Mouse (Mus musculus) gastrocnemius, postnatal 10 days (tissue): ENCODE data around the gene Abcc1. TPM values are rescaled to one million over a fixed set of nuclear protein-coding genes. Genes with fewer than 3 reads are reported as not detected.

ENCODE experiments used
- DNase-seq: peaks from one replicate; pipeline ENCODE4 v3.0.0; 2021; ENCODE audit warnings: mixed read lengths
- total RNA-seq, 2 experiments: library from RNA; stranded (reverse); gene quantifications; 2 replicates each; pipeline ENCODE4 v1.2.3; 2021

The Abcc1 gene
- total RNA-seq, 2 experiments from 2014 or later: 30.2 to 37.6 TPM

DNA sequence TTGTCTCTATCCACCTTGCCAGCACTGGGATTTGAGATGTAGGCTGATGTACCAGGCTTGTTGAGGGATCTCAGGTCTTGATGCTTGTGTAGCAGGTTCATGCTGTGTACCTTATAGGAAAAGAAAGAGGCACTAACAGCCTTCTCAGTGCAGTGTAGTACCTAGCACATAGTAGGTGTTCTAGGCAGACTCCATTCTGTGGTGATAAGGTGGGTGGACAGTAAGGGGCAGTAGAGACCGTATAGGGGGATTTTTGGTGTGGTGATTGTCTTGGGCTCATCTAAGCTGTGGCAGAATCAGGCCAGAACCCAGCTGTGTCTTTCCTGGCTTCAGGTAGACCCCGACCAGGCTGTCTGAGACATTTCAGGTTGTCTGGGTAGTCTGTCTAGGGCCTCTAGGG is 15.0 kb downstream of the Abcc1 start:
- DNase-seq: no peak

DNA sequence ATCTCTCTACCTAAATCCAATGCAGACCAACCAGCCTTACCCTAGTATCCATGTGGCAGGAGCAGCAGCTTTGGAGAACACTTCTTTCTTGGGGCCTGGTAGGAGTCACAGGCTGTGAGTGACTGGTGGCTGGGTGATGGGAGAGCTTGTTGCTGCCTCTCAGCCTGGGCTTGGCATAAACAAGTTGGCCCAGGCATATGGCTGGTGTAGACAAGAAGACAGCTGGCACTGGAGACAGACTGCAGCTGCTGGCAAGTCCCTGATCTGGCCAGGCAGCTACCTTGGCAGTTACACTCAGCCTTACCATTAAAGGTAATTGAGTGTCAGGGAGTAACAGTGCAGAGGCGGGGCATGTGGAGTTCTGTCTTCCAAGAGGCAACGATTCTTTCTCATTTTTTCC is 16.0 kb downstream of the Abcc1 start:
- DNase-seq: peak; percentile 36

DNA sequence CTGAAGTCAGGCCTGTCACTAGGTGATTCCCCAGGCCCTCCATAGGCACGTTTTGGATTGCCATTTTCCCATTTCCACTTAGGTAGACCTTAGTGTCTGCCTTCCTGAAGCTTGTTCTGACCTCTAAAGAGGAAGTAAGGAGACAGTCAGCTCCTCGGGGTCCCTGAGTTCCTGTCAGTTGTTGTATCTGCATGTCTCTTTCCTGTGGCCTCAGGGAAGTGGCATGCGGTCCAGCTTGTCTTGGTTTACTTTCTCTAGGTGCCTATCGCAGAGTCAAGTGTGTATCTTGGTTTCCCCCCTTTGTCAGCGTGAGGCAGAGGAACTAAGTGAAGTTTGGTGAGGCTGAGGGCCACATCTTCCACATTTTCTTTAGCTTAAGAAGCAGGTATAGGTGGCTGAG is 17.3 kb downstream of the Abcc1 start:
- no peak for DNase-seq

DNA sequence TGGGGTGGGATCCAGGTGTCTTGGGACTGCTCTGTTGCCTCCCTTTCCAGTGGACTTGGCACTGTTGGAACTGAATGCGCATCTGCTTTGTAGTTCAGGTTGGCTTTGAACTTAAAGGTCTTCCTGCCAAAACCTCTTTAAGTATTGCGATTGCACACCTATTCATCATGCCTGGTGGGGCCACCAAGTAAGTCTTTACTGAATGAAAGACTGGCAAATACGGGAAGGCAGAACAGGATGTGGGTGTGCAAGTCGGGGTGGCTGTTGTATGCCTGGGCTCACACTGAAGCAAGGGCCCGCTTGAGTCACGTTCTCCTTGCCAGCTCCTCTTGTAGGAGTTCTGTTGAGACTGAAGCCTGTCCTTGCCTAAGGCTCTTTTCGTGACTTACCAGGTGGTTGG is 18.5 kb downstream of the Abcc1 start:
- no peak for DNase-seq

DNA sequence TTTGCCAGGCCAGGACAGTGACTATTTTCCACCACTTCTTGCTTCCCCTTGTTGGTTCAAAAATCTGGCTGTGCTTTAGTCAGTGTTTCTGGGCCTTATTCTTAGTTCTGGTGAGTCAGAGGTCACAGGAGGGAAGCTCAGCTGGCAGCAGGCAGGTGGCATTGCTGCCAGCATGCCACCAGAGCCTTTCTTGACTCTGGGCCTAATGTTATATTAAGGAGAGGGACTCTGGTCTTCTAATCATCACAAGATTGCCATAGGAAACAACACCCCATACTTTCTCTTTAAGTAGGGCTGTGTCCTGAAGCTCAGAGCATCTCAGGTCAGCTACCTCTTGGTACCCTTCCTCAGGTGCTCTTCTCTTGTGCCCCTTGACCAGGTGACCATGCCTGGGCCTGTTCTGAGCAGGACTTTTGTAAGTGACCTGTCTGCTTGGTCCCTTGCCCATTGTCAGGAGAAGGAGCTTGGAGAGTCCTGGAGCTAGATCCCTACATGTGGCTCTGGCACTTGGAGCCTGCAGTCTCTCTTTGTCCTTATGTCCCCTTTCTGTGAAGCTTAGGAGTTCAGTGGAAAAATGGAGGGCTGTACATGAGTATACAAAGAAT is 19.8 kb downstream of the Abcc1 start:
- DNase-seq: peak; percentile 26

DNA sequence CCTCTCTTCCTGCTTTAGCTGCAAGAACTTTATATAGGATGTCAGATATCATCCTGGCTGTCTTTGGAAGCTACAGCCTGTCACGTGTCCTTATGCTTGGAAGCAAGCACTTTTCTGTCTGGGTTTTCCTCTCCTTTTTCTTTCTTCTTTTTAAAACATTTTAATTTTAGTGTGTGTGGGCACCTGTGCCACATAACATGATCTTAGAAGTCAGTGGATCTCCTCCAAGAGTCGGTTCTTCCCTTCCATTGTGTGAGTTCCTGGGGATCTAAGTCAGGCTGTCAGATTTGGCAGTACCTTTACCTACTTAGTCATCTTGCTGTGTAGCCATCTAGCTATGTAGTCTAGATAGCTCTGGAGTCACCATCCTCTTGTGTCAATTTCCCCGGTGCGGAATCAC is 37.9 kb downstream of the Abcc1 start:
- no peak for DNase-seq

DNA sequence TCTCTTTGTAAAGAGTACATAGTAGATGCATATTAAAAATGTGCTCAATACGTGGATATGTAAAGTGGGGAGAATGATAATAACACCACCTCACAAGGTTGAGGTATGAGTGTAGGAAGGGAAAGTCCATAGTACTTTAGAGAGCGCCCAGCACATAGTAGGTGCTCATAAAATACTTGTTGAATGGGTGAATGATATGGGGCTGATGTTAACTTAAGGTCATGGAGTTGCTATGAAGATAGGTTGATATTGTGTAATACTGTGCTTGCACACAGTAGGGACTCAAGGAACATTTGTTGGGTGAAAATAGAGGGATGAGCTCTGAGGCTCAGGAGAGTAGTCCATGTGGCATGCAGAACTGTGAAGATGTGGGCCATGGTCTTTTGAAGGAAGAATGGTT is 42.1 kb downstream of the Abcc1 start:
- no peak for DNase-seq

DNA sequence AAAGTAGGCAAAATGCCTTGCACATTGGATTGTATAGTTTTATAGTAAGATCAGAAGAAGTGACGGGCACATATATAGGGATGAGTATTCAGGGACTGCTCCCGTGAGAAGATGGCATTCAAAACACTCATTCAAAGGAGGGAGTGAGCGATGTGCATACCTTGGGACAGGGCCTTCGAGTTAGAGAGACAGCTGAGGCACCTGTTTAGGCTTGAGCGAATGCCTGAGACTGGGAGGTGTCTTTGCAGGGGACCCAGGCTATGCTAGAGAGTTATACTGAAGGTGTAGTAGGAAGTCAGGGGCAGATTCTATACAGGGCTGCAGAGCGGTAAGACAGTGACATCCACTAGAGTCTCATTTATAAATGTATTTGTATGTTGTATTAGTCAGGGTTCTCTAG is 44.3 kb downstream of the Abcc1 start:
- no peak for DNase-seq

DNA sequence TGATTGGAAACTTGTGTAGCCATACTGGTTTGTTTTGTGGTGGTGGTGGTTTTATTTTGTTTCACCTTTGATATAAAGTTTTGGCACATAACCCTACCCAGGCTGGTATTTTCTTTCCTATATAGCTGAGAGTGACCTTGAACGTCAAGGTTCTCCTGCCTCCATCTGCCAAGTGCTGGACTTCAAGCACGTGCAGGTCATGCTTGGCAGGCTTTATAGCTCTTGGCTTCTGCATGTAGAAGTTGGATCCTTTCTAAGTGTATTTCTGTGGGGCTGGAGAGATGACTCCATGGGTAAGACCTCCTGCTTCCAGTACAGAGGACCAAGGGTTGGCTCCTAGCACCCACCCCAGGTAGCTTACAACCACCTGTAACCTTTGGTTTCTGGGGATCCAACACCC is 47.8 kb downstream of the Abcc1 start:
- no peak for DNase-seq

DNA sequence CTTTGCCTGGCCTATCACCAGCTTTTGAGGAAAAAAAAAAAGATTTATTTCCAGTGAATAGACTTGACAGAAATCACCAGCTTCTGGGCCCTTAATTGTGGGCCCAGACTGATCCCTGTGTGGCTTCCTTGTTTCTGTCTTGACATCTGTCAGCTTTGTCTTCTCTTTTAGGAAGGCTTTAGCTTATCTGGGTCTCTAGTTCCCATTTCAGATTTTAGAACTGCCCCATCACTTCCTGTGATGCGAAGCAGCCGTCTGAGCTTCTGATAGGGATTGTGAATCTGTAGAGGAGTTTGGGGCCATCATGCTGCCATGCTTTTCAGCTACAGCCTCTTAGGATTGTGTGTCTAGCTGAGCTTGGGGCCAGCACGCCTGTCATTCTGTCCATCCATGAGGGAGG is 48.4 kb downstream of the Abcc1 start:
- DNase-seq: no peak

DNA sequence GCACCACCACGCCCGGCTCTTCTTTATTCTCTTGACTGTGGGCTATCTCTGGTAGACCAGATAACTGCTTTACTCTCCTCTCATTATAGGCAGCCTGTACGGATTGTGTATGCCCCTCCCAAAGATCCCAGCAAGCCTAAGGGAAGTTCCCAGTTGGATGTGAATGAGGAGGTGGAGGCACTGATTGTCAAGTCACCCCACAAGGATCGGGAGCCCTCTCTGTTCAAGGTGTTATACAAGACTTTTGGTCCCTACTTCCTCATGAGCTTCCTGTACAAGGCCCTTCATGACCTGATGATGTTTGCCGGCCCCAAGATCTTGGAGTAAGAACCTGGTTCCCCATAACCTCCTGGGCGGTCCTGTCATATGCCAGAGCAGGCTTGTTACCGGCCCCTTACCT is 49.3 kb downstream of the Abcc1 start:
- DNase-seq: no peak

DNA sequence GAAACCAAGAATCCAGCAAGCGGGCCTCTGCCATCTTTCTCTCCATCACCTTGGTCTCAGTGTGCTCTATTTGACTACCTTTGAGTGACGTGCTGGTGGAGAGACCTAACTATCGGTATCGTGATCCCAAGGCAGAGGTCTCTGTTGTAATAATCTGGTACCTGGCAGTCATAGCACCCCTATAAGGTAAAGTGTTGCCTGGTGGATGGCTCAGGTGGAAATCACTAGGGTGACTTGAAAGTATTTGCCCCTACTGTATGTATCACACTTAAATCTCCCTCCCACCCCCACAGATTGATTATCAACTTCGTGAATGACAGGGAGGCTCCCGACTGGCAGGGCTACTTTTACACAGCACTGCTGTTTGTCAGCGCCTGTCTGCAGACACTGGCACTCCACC is 49.8 kb downstream of the Abcc1 start:
- no peak for DNase-seq

DNA sequence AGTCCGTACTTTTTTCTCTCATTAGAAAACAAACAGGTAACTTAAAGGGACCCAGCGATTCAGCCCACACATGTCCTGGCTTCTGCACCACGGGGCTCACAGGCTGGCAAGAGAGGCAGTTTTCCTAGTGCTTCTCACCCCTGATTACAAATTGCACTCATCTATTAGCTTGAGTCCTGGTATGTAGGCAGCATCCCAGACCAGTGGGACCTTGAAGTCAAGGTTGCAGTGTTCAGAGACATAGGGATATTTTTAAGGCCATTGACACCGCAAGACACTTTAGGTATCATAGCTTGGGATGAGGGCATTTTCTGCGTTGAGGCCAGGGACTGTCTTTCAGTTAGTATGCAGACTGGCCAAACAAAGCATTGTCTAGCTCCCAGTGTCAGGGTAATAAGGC is 51.2 kb downstream of the Abcc1 start:
- DNase-seq: no peak

DNA sequence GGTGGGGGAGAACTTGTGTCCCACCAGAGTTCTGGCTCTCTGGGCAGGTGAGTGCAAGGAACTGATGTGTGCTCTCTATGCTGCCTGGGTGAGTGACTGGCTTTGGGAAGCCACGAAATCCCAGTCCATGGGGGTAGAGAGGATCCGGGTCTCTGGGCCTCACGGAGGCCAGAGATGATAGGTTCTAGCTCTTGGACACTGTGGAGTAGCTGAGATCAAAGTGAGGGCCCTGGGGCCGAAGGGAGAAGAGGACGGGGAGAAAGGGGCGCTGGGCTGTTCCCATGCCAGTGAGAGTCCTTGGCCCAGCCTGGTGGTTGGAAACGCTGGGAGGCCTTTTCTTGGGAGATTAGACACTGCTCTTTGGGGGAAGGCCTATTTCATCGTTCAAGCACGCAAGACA is 53.8 kb downstream of the Abcc1 start:
- no peak for DNase-seq

DNA sequence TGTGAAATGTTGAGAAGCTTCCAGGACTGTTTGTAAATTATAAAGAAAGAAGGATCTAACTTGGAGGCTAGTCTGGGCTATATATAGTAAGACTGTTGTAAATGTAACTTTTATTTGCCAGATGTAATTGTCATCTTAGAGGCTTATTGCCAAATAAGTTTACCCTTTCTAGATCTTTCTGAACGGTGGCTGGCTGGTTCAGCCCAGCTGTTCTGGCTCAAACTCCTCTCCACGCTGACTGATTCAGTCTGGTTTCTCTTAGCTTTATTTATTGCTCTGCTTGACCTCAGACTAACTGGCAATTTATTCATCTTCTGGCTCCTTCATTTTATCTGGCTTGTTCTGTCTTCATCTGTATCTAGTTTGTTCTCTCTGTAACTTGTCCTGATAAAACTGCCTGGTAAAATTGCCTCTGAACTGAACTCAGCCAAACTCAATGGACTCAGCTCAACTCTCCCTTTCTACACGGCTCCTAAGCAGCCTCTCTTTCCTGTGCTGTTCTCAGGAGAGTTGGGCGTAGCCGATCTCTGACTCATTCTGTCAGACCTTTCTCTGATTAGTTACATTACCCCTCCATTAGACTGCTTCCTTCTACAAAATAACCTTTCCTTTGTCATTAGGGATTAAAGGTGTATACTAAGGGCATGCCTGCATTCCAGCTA is 55.7 kb downstream of the Abcc1 start:
- DNase-seq: no peak

DNA sequence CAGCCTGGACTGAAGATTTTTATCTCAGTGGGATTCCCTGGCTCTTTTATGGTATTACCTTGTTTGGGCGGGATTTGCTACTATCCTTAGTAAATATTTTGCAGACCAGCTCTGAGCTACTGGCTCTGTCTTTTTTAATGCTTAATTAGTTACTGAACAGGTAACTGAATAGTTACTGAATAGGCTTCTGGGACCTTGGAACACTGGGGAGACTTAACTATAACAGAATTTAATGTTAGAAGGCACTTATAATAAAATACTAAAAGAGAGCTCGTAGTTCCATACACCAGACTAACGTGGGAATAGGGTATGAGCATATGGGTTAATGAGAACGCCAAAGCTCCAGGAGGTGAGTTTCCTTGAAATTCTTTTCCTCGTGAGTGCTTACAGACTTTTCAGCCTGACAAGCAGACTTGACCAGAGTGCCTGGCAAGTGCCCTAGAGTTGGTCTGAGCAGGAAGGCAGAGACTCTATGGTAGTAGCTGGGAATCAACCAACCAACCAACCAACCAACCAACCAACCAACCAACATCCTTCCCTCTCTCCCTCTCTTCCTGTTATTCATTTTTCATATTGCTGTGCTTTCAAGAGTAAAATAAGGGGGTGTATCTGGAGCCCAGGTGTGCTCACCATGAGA is 59.3 kb downstream of the Abcc1 start:
- DNase-seq: no peak

DNA sequence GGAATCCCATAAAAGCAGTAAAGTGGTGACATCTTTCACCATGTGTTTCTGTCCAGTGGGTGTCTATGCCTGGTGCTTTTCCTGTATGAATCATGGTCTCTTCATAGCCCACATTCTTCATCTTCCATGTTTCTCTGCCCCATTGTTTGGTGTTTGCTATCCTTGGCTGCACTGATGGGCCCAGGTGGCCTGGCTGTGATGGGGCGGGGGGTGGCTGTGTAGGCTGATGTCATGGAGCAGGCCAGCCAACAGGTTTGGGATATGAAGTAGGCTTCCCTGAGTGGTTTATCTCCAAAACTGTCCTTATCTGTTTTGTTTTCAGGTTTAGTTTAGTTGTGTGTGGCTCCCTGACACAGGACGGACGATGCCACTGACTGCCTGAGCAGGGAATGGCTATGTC is 60.7 kb downstream of the Abcc1 start:
- no peak for DNase-seq

DNA sequence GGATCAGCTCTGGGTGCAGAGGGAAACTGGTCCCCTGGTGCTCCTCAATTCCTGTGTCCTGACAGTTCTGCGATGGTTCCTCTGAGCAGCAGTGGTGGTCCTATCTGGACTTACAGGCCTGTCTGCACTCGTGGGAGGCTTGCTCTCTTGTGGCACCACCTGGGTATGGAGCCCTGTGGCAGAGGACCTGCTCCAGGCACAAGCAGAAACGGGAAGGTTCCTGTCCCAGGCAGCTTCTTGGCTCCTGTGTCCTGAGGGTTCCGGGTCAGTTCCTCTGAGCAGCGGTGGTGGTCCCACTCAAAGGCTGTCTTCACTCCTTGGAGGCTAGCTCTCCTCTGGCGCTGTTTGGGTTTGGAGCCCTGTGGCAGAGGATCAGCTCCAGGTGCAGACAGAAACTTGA is 68.0 kb downstream of the Abcc1 start:
- no peak for DNase-seq

DNA sequence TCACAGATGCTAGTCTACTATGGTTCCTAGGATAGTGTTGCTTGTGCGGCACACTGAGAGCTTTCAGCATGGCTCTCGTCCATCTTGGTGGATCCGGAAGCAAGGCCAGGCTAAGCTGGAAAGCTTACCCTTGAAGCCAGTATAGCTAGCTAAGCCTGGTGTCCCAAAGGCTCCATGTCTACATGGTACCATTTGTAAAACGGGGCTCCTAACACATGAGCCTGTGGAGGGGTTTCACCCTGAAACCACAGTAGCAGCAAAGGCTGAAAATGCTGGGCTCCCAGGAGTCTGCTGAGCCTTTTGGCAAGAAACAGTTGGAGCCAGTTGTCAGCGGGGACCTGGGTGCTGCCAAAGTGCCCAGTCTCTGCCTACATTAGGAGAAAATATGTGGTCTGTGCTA is 71.6 kb downstream of the Abcc1 start:
- DNase-seq: no peak

DNA sequence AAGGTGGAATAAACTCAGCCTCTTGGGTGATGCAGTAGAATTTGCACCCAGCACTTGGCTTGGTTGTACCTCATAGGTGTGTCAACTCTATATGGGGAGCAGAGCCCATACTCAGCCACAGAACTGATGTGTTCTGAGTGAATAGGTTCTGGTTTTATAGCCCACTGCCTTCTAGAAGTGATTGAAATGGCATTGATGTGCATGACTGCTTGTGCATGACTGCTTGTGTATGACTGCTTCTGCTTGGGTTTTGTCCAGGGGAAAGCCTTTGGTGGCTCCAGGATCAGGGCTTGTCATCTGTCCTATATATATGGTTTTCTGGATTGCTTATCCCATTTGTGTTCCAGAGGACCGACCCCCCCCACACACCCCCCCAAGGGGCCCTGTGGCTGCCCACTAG is 74.2 kb downstream of the Abcc1 start:
- no peak for DNase-seq

DNA sequence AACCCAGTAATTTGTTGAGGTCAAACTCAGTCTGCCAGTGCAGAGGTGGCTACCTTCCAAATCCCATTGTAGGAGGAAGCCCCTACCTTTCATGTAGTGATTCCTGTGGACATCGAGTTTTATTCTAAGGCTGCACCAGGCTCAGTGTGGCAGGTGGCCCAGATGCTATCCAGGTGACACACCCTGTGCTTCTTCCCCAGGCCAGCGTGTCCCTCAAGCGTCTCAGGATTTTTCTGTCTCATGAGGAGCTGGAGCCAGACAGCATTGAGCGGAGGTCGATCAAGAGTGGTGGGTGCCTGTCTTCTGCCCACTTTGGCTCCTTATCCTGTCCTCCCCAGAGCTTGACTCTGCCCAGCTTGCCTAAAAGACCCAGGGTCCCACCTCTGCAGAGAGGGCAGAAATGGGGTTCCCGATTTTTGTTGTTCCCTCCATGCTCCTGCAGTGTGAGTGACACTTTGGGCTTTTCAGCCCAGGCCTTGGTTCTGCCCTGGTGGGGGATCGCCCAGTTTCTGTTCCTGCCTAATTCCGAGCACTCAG is 76.2 kb downstream of the Abcc1 start:
- DNase-seq: no peak

DNA sequence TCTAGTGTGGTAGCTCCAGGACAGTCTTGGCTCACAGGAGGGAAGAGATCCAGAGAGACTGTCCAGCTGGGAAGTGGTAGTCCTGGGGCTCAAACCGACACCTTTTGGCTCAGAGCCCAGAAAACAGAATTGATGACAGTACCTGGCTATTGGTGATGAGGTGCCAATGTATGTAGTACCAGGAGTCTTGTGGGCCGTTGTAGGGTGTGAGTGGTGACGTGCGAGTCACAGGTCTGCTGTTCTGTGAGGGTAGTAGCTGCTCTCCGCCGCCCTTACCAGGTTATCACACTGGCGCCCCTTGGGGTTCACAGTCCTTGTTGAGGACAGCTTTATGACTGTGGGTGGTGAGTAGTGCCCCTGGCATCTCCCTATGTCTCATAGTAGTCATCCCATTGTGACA is 77.2 kb downstream of the Abcc1 start:
- DNase-seq: no peak

DNA sequence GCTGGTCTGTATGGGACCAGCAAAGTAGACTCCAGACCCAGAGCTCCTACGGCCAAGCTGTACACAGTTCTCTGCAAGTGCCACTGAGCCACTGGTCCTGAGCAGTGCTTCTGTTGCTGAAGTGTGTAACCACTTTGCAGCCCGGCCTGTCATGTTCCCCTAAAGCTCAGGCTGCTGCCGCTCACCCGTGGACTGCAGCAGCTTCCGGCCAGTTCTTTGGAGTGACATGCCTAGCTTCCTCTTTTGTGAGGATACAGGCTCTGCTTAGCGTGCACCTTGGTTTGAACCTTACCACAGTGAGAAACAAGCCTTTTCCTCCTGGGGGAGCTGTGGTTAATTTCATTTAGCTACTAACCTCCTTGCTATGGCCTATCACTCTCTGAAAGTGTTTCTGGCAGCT is 77.7 kb downstream of the Abcc1 start:
- no peak for DNase-seq
